Mouse (Mus musculus): ENCODE data around the gene Cks2. TPM values are rescaled to one million over a fixed set of nuclear protein-coding genes. Genes with fewer than 3 reads are reported as not detected.

The Cks2 gene
- polyA plus RNA-seq, 1 experiment, result 95.1 TPM

- peaks cover 13% of the 10 kb centered on the region for H3K79me2 ChIP-seq (ENCODE audit: control insufficient read depth, insufficient read depth)
- no peak overlapping the region for H3ac ChIP-seq (ENCODE audit: control insufficient read depth, insufficient read length)
- H3K36me3 ChIP-seq (ENCODE audit: control insufficient read depth, insufficient read depth), result no peaks in the 10 kb centered on the region
- TF ChIP-seq POLR2AphosphoS2 (IDR thresholded peaks at IDR 0.05; ENCODE audit: insufficient read length, low read depth) (no peak), MYOG (IDR thresholded peaks at IDR 0.05; ENCODE audit: control insufficient read depth in 1 of 3, insufficient read depth in 1 of 3, insufficient read length in 2 of 3, low read depth in 2 of 3) (no peak), TCF12 (IDR thresholded peaks at IDR 0.05; ENCODE audit: insufficient read depth, poor library complexity, severe bottlenecking) (no peak), POLR2A (IDR thresholded peaks at IDR 0.05; ENCODE audit: insufficient read length, low read depth) (no peak), E2F4 (IDR thresholded peaks at IDR 0.05; ENCODE audit: insufficient read depth) (no peak), USF1 (IDR thresholded peaks at IDR 0.05; ENCODE audit: low read depth) (no peak), REST (IDR thresholded peaks at IDR 0.05; ENCODE audit: insufficient read depth, insufficient read length) (no peak), TCF3 (IDR thresholded peaks at IDR 0.05; ENCODE audit: insufficient read length, low read depth) (no peak), MYOD1 (IDR thresholded peaks at IDR 0.05; ENCODE audit: control insufficient read depth in 1 of 3, insufficient read length in 2 of 3, low read depth in 2 of 3) (no peak), MAX (IDR thresholded peaks at IDR 0.05; ENCODE audit: low read depth) (no peak), SRF (IDR thresholded peaks at IDR 0.05; ENCODE audit: control insufficient read depth, insufficient read length, low read depth) (no peak), CEBPB (IDR thresholded peaks at IDR 0.05; ENCODE audit: insufficient read depth, poor library complexity, severe bottlenecking) (no peak)
- H3K4me2 ChIP-seq (ENCODE audit: low read depth), result no peak overlapping the region
- H3K4me3 ChIP-seq, result no peak overlapping the region
- no peaks in the 10 kb centered on the region for H3K27me3 ChIP-seq (ENCODE audit: control insufficient read depth, insufficient read depth, insufficient read length)
Observed at GRCm38 (mm10) chr13:51641424-51641823, 3.6 kb upstream of the Cks2 start.

DNA sequence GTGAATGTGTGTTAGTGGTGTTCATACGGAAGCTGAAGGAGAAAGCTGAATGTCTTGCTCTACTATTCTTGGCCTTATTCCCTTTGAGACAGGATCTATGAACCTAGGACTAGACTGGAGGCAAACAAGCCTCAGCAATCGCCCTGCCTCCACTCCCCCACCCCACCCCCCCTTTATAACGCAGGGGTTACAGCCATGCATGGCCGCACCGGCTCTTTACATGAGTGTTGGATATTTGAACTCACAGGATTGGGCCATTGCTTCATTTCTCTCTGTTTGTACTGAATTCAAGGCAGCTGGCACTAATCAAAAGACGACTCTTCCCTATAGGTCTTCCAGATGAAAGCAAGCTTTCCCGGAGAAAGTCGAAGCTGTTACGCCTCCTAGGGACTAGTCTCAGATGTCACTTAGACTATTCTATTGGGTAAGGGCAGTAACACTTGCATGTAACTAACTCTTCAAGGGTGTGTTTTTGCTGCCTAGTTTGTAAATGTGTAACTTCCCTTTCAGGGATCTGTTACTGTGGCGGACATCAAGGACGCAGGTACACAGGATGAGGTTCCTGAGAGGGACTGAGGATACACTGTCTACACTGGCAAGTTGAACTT is 2.8 kb upstream of the Cks2 start:
- H3ac ChIP-seq (ENCODE audit: control insufficient read depth, insufficient read length), result no peak overlapping the region
- H3K27me3 ChIP-seq (ENCODE audit: control insufficient read depth, insufficient read depth, insufficient read length), result no peaks in the 10 kb centered on the region

DNA sequence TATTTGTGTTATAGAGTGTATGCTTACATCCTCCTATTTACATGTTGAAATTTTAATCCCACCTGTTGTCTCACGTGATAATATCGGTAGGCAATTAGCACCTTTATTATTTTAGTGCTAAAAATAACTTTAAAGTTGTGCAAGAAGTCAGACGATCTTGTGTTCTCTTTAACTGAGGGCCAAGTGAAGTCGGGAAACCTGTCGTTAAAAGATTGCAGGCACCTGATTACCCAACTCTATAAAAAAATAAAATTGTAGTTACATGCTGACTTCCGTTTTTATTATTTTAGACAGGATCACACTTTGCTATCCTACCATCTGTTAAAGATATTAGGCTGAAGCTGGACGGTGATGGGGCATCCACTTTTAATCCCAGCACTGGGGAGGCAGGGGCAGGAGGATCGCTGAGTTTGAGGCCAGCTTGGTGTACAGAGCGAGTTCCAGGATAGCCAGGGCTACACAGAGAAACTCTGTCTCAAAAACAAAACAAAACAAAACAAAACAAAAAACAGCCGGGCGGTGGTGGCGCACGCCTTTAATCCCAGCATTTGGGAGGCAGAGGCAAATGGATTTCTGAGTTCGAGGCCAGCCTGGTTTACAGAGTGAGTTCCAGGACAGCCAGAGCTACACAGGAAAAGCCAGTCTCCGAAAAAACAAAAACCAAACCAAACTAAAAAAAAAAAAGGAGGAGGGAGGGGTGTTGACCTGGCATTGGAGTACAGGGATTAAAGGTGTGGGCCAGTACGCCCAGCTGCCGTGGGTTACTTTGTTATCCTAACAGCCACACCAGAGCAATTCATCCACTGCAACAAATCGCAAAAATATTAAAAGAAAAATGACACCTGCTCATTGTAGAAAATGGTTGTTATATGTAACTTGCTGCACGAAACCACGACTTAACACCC is 856 bp upstream of the Cks2 start:
- Histone ChIP-seq H3K4me2 (ENCODE audit: low read depth) (peak overlapping the region; percentile 89), H3K79me2 (ENCODE audit: control insufficient read depth, insufficient read depth) (peaks cover 41% of the 10 kb centered on the region), H3K4me3 (peak overlapping the region; percentile 98), H3K27me3 (ENCODE audit: control insufficient read depth, insufficient read depth, insufficient read length) (no peaks in the 10 kb centered on the region), H3ac (ENCODE audit: control insufficient read depth, insufficient read length) (no peak overlapping the region), H3K36me3 (ENCODE audit: control insufficient read depth, insufficient read depth) (no peaks in the 10 kb centered on the region)
- TF ChIP-seq CEBPB (IDR thresholded peaks at IDR 0.05; ENCODE audit: insufficient read depth, poor library complexity, severe bottlenecking) (no peak), MAX (IDR thresholded peaks at IDR 0.05; ENCODE audit: low read depth) (no peak), E2F4 (IDR thresholded peaks at IDR 0.05; ENCODE audit: insufficient read depth) (no peak), USF1 (IDR thresholded peaks at IDR 0.05; ENCODE audit: low read depth) (no peak), MYOG (IDR thresholded peaks at IDR 0.05; ENCODE audit: control insufficient read depth in 1 of 3, insufficient read depth in 1 of 3, insufficient read length in 2 of 3, low read depth in 2 of 3) (no peak), POLR2A (IDR thresholded peaks at IDR 0.05; ENCODE audit: insufficient read length, low read depth) (no peak), SRF (IDR thresholded peaks at IDR 0.05; ENCODE audit: control insufficient read depth, insufficient read length, low read depth) (no peak), POLR2AphosphoS2 (IDR thresholded peaks at IDR 0.05; ENCODE audit: insufficient read length, low read depth) (no peak)

More for the DNA sequence above, 2.8 kb upstream of the Cks2 start:
- Histone ChIP-seq H3K79me2 (ENCODE audit: control insufficient read depth, insufficient read depth) (peaks cover 22% of the 10 kb centered on the region), H3K36me3 (ENCODE audit: control insufficient read depth, insufficient read depth) (no peaks in the 10 kb centered on the region), H3K4me3 (no peak overlapping the region), H3K4me2 (ENCODE audit: low read depth) (no peak overlapping the region)
- no peak for TF ChIP-seq SRF (IDR thresholded peaks at IDR 0.05; ENCODE audit: control insufficient read depth, insufficient read length, low read depth)
- TF ChIP-seq POLR2AphosphoS2 (IDR thresholded peaks at IDR 0.05; ENCODE audit: insufficient read length, low read depth), result no peak
- TF ChIP-seq POLR2A (IDR thresholded peaks at IDR 0.05; ENCODE audit: insufficient read length, low read depth), result no peak
- TF ChIP-seq TCF3 (IDR thresholded peaks at IDR 0.05; ENCODE audit: insufficient read length, low read depth), result no peak
- TF ChIP-seq CEBPB (IDR thresholded peaks at IDR 0.05; ENCODE audit: insufficient read depth, poor library complexity, severe bottlenecking), result no peak
- no peak for TF ChIP-seq USF1 (IDR thresholded peaks at IDR 0.05; ENCODE audit: low read depth)
- TF ChIP-seq MAX (IDR thresholded peaks at IDR 0.05; ENCODE audit: low read depth), result no peak
- TF ChIP-seq MYOG (IDR thresholded peaks at IDR 0.05; ENCODE audit: control insufficient read depth in 1 of 3, insufficient read depth in 1 of 3, insufficient read length in 2 of 3, low read depth in 2 of 3), result no peak
- no peak for TF ChIP-seq REST (IDR thresholded peaks at IDR 0.05; ENCODE audit: insufficient read depth, insufficient read length)

- no peaks in the 10 kb centered on the region for H3K36me3 ChIP-seq (ENCODE audit: control insufficient read depth, insufficient read depth)
- peak overlapping the region; percentile 28 for H3ac ChIP-seq (ENCODE audit: control insufficient read depth, insufficient read length)
- H3K4me3 ChIP-seq, result peak overlapping the region; percentile 98
- H3K4me2 ChIP-seq (ENCODE audit: low read depth), result peak overlapping the region; percentile 75
- H3K27me3 ChIP-seq (ENCODE audit: control insufficient read depth, insufficient read depth, insufficient read length), result no peaks in the 10 kb centered on the region
- H3K79me2 ChIP-seq (ENCODE audit: control insufficient read depth, insufficient read depth), result peaks cover 54% of the 10 kb centered on the region
- TF ChIP-seq POLR2A (IDR thresholded peaks at IDR 0.05; ENCODE audit: insufficient read length, low read depth) (no peak), REST (IDR thresholded peaks at IDR 0.05; ENCODE audit: insufficient read depth, insufficient read length) (no peak), MYOG (IDR thresholded peaks at IDR 0.05; ENCODE audit: control insufficient read depth in 1 of 3, insufficient read depth in 1 of 3, insufficient read length in 2 of 3, low read depth in 2 of 3) (no peak), POLR2AphosphoS2 (IDR thresholded peaks at IDR 0.05; ENCODE audit: insufficient read length, low read depth) (no peak), E2F4 (IDR thresholded peaks at IDR 0.05; ENCODE audit: insufficient read depth) (no peak), SRF (IDR thresholded peaks at IDR 0.05; ENCODE audit: control insufficient read depth, insufficient read length, low read depth) (no peak), CEBPB (IDR thresholded peaks at IDR 0.05; ENCODE audit: insufficient read depth, poor library complexity, severe bottlenecking) (no peak), MYOD1 (IDR thresholded peaks at IDR 0.05; ENCODE audit: control insufficient read depth in 1 of 3, insufficient read length in 2 of 3, low read depth in 2 of 3) (no peak), USF1 (IDR thresholded peaks at IDR 0.05; ENCODE audit: low read depth) (no peak), MAX (IDR thresholded peaks at IDR 0.05; ENCODE audit: low read depth) (no peak), TCF3 (IDR thresholded peaks at IDR 0.05; ENCODE audit: insufficient read length, low read depth) (no peak), TCF12 (IDR thresholded peaks at IDR 0.05; ENCODE audit: insufficient read depth, poor library complexity, severe bottlenecking) (no peak)
Observed at GRCm38 (mm10) chr13:51645872-51646271, 840 bp downstream of the Cks2 start.

All from myocyte (in vitro differentiated cells).